Mouse (Mus musculus) embryonic facial prominence, embryonic 10.5 days (tissue): Measurements from ENCODE around the gene Vps9d1. TPM values are rescaled to one million over a fixed set of nuclear protein-coding genes. Genes with fewer than 3 reads are reported as not detected.

Source experiments
- DNase-seq: peaks from one replicate; pipeline ENCODE4 v3.0.0-alpha.2; 2017; ENCODE audit warnings: low spot score
- H3K27ac ChIP-seq: fragments of 300-500 bp; sonication (generic); replicated peaks from 2 replicates; pipeline ENCODE4 v1.5.1; 2016; ENCODE audit warnings: mild to moderate bottlenecking
- H3K27me3 ChIP-seq: fragments of 300-500 bp; sonication (generic); replicated peaks from 2 replicates; pipeline ENCODE4 v1.6.1; 2016; ENCODE audit warnings: low read depth, mild to moderate bottlenecking; ENCODE audit not compliant: poor library complexity, severe bottlenecking
- H3K36me3 ChIP-seq: fragments of 300-500 bp; sonication (generic); replicated peaks from 2 replicates; pipeline ENCODE4 v1.6.1; 2016; ENCODE audit warnings: mild to moderate bottlenecking, moderate library complexity
- H3K4me1 ChIP-seq: fragments of 300-500 bp; sonication (generic); 2 replicates; pipeline ENCODE4 v1.6.1; 2016
- H3K4me3 ChIP-seq: fragments of 300-500 bp; sonication (generic); 2 replicates; pipeline ENCODE4 v1.5.1; 2016; ENCODE audit warnings: mild to moderate bottlenecking, moderate library complexity
- H3K9me3 ChIP-seq: fragments of 300-500 bp; sonication (generic); 2 replicates; pipeline ENCODE4 v1.6.1; 2016; ENCODE audit warnings: mild to moderate bottlenecking
- WGBS: fragments of 180-500 bp; shearing (Covaris S2); methylation state at CpG from one replicate; pipeline ENCODE4 v1.1.7; 2016; 5-methylcytosine and 5-hydroxymethylcytosine counted together
- polyA plus RNA-seq: library from polyadenylated mRNA; unstranded; fragments of >200 nt; fragmentation: Nextera tagmentation; extraction: Ambion mirVana; gene quantifications from 2 replicates; pipeline ENCODE4 v1.2.1, GENCODE M21; 2016

Gene Vps9d1
- polyA plus RNA-seq, 1 experiment from 2014 or later, result 25.1 TPM

DNA sequence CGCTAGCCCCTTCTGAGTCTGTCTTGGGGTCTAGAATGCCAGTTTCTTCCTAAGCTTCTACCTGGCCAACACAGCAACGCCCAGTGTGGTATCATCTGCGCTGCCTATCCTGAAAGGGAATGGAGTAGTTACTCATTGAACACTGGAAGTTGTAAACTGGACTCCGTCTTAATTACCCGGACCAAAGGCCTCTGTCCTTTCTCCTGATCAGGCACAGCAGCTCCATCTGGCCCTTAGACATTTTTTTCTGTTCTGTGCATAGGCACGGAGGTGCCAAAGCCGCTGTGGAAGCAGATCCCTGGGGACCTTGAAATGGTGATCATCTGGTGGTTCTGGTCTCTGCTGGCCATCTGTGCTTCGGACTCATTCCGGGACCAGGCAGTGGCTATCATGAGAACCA, 60.4 kb downstream of the Vps9d1 start:
- H3K4me3 ChIP-seq, result no peak overlapping the region
- no peaks in the 10 kb centered on the region for H3K9me3 ChIP-seq
- H3K36me3 ChIP-seq, result no peaks in the 10 kb centered on the region
- DNase-seq, result no peak
- no peaks in the 10 kb centered on the region for H3K27me3 ChIP-seq
- H3K4me1 ChIP-seq, result peaks cover 11% of the 10 kb centered on the region
- H3K27ac ChIP-seq, result no peak overlapping the region
- WGBS, result 90% methylated on average over 9 of the region's 9 CpGs

Other genes with a start within 250 kb of the Vps9d1 start
- 41.2 and 49.2 TPM in 2 replicates for gene Ankrd11, start 212.1 kb downstream of the Vps9d1 start, polyA plus RNA-seq
- 51.3 and 54.5 TPM in 2 replicates for gene Spg7, start 191.4 kb downstream of the Vps9d1 start, polyA plus RNA-seq
- 1,419 and 1,432 TPM in 2 replicates for gene Rpl13, start 152.0 kb downstream of the Vps9d1 start, polyA plus RNA-seq
- gene Cpne7, start 137.0 kb downstream of the Vps9d1 start, polyA plus RNA-seq, result 1.8 and 2.0 TPM in 2 replicates
- gene Sult5a1, start 96.0 kb downstream of the Vps9d1 start, polyA plus RNA-seq, result 8.2 and 8.5 TPM in 2 replicates
- gene Dpep1, start 68.1 kb downstream of the Vps9d1 start, polyA plus RNA-seq, result 10.5 and 13.0 TPM in 2 replicates
- 131 and 136 TPM in 2 replicates for gene Chmp1a, start 41.6 kb downstream of the Vps9d1 start, polyA plus RNA-seq
- gene Spata33, start 41.5 kb downstream of the Vps9d1 start, polyA plus RNA-seq, result 5.4 and 5.9 TPM in 2 replicates
- 35.1 and 36.4 TPM in 2 replicates for gene Cdk10, start 29.5 kb downstream of the Vps9d1 start, polyA plus RNA-seq
- gene Spata2l, start 18.1 kb downstream of the Vps9d1 start, polyA plus RNA-seq, result 1.6 and 3.0 TPM in 2 replicates
- 29.4 and 31.1 TPM in 2 replicates for gene Zfp276, start 153 bp downstream of the Vps9d1 start, polyA plus RNA-seq
- gene Fanca, start 64.2 kb upstream of the Vps9d1 start, polyA plus RNA-seq, result 49.4 and 52.3 TPM in 2 replicates
- gene Spire2, start 78.4 kb upstream of the Vps9d1 start, polyA plus RNA-seq, result 4.3 and 5.8 TPM in 2 replicates
- 141 and 144 TPM in 2 replicates for gene Tcf25, start 119.4 kb upstream of the Vps9d1 start, polyA plus RNA-seq
- not detected in 2 replicates for gene Mc1r, start 152.8 kb upstream of the Vps9d1 start, polyA plus RNA-seq
- gene Tubb3, start 157.1 kb upstream of the Vps9d1 start, polyA plus RNA-seq, result 223 and 230 TPM in 2 replicates
- gene Def8, start 169.2 kb upstream of the Vps9d1 start, polyA plus RNA-seq, result 43.5 and 44.5 TPM in 2 replicates
- gene Afg3l1, start 223.6 kb upstream of the Vps9d1 start, polyA plus RNA-seq, result 68.1 and 69.2 TPM in 2 replicates